Mouse (Mus musculus): ENCODE measurements around the gene Sema3f. TPM values are rescaled to one million over a fixed set of nuclear protein-coding genes. Genes with fewer than 3 reads are reported as not detected.

Gene Sema3f
- polyA plus RNA-seq, 1 experiment, result 12.3 TPM

DNA sequence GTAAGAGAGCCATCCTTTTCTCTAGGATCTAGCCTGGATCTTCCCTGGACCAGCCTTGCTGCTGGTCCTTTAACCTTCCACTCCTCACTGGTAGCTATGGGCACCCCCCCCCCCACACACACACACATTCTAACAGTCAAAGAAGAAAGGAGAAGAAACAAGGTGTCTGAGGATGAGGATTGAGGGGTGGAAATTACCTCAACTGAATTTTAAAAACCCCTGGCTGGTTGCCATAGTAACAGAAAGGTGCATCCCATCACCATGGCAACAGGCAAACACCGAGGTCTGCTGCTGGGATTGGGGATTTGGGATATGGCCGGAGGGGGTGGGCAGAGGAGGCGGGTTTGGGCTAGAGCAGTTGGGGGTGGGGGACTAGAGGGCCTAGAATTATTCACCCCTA, 19.4 kb upstream of the Sema3f start:
- TF ChIP-seq EP300 (IDR thresholded peaks at IDR 0.05; ENCODE audit: insufficient read depth, low read depth, low read length) (no peak), CTCF (IDR thresholded peaks at IDR 0.05; ENCODE audit: low read depth, low read length) (no peak), POLR2A (IDR thresholded peaks at IDR 0.05; ENCODE audit: insufficient read depth, low read length) (no peak)
- Histone ChIP-seq H3K4me3 (ENCODE audit: low read depth, low read length) (no peak overlapping the region), H3K27me3 (ENCODE audit: control insufficient read depth, insufficient read depth, low read length, poor library complexity, severe bottlenecking) (no peaks in the 10 kb centered on the region), H3K9ac (ENCODE audit: low read depth, poor library complexity, severe bottlenecking) (no peak overlapping the region), H3K27ac (ENCODE audit: insufficient read depth, low read length) (no peak overlapping the region), H3K36me3 (ENCODE audit: control insufficient read depth, insufficient read depth, low read length, poor library complexity, severe bottlenecking) (no peaks in the 10 kb centered on the region), H3K4me1 (ENCODE audit: control insufficient read depth, insufficient read depth, low read length) (peaks cover 11% of the 10 kb centered on the region), H3K9me3 (replicated peaks; ENCODE audit: control insufficient read depth, insufficient read depth, low read length, poor library complexity, severe bottlenecking) (no peaks in the 10 kb centered on the region)

GRCm38 (mm10) chr9:107728919-107729670, 18.8 kb upstream of the Sema3f start:
- no peak overlapping the region for H3K27ac ChIP-seq (ENCODE audit: insufficient read depth, low read length)
- H3K9ac ChIP-seq (ENCODE audit: low read depth, poor library complexity, severe bottlenecking), result no peak overlapping the region

GRCm38 (mm10) chr9:107727041-107727440, 16.8 kb upstream of the Sema3f start:
- no peak overlapping the region for H3K4me3 ChIP-seq (ENCODE audit: low read depth, low read length)
- no peak overlapping the region for H3K27ac ChIP-seq (ENCODE audit: insufficient read depth, low read length)
- no peaks in the 10 kb centered on the region for H3K27me3 ChIP-seq (ENCODE audit: control insufficient read depth, insufficient read depth, low read length, poor library complexity, severe bottlenecking)
- H3K9ac ChIP-seq (ENCODE audit: low read depth, poor library complexity, severe bottlenecking), result no peak overlapping the region
- H3K4me1 ChIP-seq (ENCODE audit: control insufficient read depth, insufficient read depth, low read length), result peaks cover 8% of the 10 kb centered on the region
- H3K9me3 ChIP-seq (replicated peaks; ENCODE audit: control insufficient read depth, insufficient read depth, low read length, poor library complexity, severe bottlenecking), result no peaks in the 10 kb centered on the region
- TF ChIP-seq POLR2A (IDR thresholded peaks at IDR 0.05; ENCODE audit: insufficient read depth, low read length) (no peak), EP300 (IDR thresholded peaks at IDR 0.05; ENCODE audit: insufficient read depth, low read depth, low read length) (no peak)
- H3K36me3 ChIP-seq (ENCODE audit: control insufficient read depth, insufficient read depth, low read length, poor library complexity, severe bottlenecking), result no peaks in the 10 kb centered on the region

More at GRCm38 (mm10) chr9:107728919-107729670, 18.8 kb upstream of the Sema3f start:
- Histone ChIP-seq H3K4me1 (ENCODE audit: control insufficient read depth, insufficient read depth, low read length) (peaks cover 9% of the 10 kb centered on the region), H3K36me3 (ENCODE audit: control insufficient read depth, insufficient read depth, low read length, poor library complexity, severe bottlenecking) (no peaks in the 10 kb centered on the region), H3K9me3 (replicated peaks; ENCODE audit: control insufficient read depth, insufficient read depth, low read length, poor library complexity, severe bottlenecking) (no peaks in the 10 kb centered on the region), H3K4me3 (ENCODE audit: low read depth, low read length) (no peak overlapping the region), H3K27me3 (ENCODE audit: control insufficient read depth, insufficient read depth, low read length, poor library complexity, severe bottlenecking) (no peaks in the 10 kb centered on the region)
- TF ChIP-seq CTCF (IDR thresholded peaks at IDR 0.05; ENCODE audit: low read depth, low read length) (no peak), EP300 (IDR thresholded peaks at IDR 0.05; ENCODE audit: insufficient read depth, low read depth, low read length) (no peak), POLR2A (IDR thresholded peaks at IDR 0.05; ENCODE audit: insufficient read depth, low read length) (no peak)

DNA sequence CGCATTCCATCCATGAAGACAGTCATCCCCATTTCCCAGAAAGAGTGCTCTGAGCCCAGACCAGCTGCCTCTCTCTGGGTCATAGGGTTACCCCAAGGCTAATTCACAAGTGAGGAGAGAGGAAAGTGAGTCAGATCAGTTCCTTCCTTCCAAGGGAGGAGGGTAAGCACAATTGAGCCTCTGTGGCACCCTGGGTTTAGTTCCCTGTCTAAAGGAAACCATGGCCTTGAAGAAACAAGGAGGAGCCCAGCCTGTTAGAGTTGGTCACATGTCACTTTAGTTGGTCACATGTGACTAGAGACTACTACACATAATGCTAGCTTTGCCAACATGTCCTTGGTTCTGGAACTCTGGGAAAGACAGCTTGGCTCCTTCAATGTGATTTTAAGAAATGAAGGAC, 14.5 kb upstream of the Sema3f start:
- Histone ChIP-seq H3K9me3 (replicated peaks; ENCODE audit: control insufficient read depth, insufficient read depth, low read length, poor library complexity, severe bottlenecking) (no peaks in the 10 kb centered on the region), H3K27me3 (ENCODE audit: control insufficient read depth, insufficient read depth, low read length, poor library complexity, severe bottlenecking) (no peaks in the 10 kb centered on the region), H3K9ac (ENCODE audit: low read depth, poor library complexity, severe bottlenecking) (no peak overlapping the region), H3K4me3 (ENCODE audit: low read depth, low read length) (no peak overlapping the region), H3K27ac (ENCODE audit: insufficient read depth, low read length) (no peak overlapping the region), H3K4me1 (ENCODE audit: control insufficient read depth, insufficient read depth, low read length) (peaks cover 8% of the 10 kb centered on the region), H3K36me3 (ENCODE audit: control insufficient read depth, insufficient read depth, low read length, poor library complexity, severe bottlenecking) (no peaks in the 10 kb centered on the region)
- no peak for TF ChIP-seq POLR2A (IDR thresholded peaks at IDR 0.05; ENCODE audit: insufficient read depth, low read length)
- TF ChIP-seq CTCF (IDR thresholded peaks at IDR 0.05; ENCODE audit: low read depth, low read length), result no peak
- TF ChIP-seq EP300 (IDR thresholded peaks at IDR 0.05; ENCODE audit: insufficient read depth, low read depth, low read length), result no peak

DNA sequence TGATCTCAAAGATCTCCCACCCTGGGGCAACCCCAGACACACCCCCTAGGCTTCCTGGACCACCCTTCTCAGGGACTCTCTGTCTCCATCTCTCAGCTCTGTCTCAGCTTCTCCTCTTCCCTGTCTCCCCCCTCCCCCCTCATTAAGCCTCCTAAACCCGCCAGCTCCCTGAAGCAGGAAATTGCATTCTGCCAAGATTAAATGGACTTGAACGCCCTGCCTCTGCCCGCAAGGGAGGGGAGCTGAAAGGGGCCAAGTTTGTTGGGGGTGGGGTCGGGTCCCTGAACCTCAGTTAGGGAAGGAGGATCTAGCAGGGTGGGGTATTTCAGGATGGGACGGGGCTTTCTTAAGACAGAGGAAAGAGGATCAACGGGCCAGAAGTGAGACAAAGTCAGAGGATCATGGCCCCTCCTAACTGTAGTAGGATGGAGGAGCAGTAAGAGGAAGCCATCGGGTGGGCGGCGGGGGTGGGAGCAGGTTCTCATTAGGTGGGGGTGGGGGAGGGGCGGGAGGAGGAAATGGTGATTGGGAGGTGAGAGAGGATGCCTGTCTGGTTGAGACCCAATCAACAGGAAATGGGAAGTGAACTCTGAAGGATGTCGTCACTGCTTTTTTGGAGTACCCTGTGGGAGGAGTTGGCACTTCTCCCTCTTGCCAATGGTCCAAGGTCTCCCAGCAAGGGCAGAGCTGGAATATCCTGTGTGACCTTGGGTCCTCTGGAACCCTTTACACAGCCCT, 13.7 kb upstream of the Sema3f start:
- no peak overlapping the region for H3K27ac ChIP-seq (ENCODE audit: insufficient read depth, low read length)
- no peak for TF ChIP-seq CTCF (IDR thresholded peaks at IDR 0.05; ENCODE audit: low read depth, low read length)
- no peak for TF ChIP-seq EP300 (IDR thresholded peaks at IDR 0.05; ENCODE audit: insufficient read depth, low read depth, low read length)
- no peak for TF ChIP-seq POLR2A (IDR thresholded peaks at IDR 0.05; ENCODE audit: insufficient read depth, low read length)
- H3K9ac ChIP-seq (ENCODE audit: low read depth, poor library complexity, severe bottlenecking), result no peak overlapping the region
- H3K36me3 ChIP-seq (ENCODE audit: control insufficient read depth, insufficient read depth, low read length, poor library complexity, severe bottlenecking), result no peaks in the 10 kb centered on the region
- H3K9me3 ChIP-seq (replicated peaks; ENCODE audit: control insufficient read depth, insufficient read depth, low read length, poor library complexity, severe bottlenecking), result no peaks in the 10 kb centered on the region
- no peak overlapping the region for H3K4me3 ChIP-seq (ENCODE audit: low read depth, low read length)
- no peaks in the 10 kb centered on the region for H3K27me3 ChIP-seq (ENCODE audit: control insufficient read depth, insufficient read depth, low read length, poor library complexity, severe bottlenecking)
- peaks cover 8% of the 10 kb centered on the region for H3K4me1 ChIP-seq (ENCODE audit: control insufficient read depth, insufficient read depth, low read length)

GRCm38 (mm10) chr9:107723292-107723691, 13.0 kb upstream of the Sema3f start:
- Histone ChIP-seq H3K9ac (ENCODE audit: low read depth, poor library complexity, severe bottlenecking) (no peak overlapping the region), H3K4me3 (ENCODE audit: low read depth, low read length) (no peak overlapping the region), H3K27me3 (ENCODE audit: control insufficient read depth, insufficient read depth, low read length, poor library complexity, severe bottlenecking) (no peaks in the 10 kb centered on the region), H3K27ac (ENCODE audit: insufficient read depth, low read length) (no peak overlapping the region), H3K36me3 (ENCODE audit: control insufficient read depth, insufficient read depth, low read length, poor library complexity, severe bottlenecking) (no peaks in the 10 kb centered on the region), H3K9me3 (replicated peaks; ENCODE audit: control insufficient read depth, insufficient read depth, low read length, poor library complexity, severe bottlenecking) (no peaks in the 10 kb centered on the region), H3K4me1 (ENCODE audit: control insufficient read depth, insufficient read depth, low read length) (peaks cover 8% of the 10 kb centered on the region)
- TF ChIP-seq EP300 (IDR thresholded peaks at IDR 0.05; ENCODE audit: insufficient read depth, low read depth, low read length) (no peak), CTCF (IDR thresholded peaks at IDR 0.05; ENCODE audit: low read depth, low read length) (no peak), POLR2A (IDR thresholded peaks at IDR 0.05; ENCODE audit: insufficient read depth, low read length) (no peak)

All from ES-Bruce4 (cell line).